Mouse (Mus musculus) limb, embryonic 10.5 days (tissue): ENCODE measurements around the gene Mrpl57. TPM values are rescaled to one million over a fixed set of nuclear protein-coding genes. Genes with fewer than 3 reads are reported as not detected.
"Not testable (repeated sequence)": the region's sequence is repeated elsewhere in the genome, so short reads cannot be mapped to it uniquely, and the experiment has no call there.

Experiments used
- DNase-seq: peaks from one replicate; pipeline ENCODE4 v3.0.0-alpha.2; 2017; ENCODE audit warnings: low spot score
- H3K27ac ChIP-seq: fragments of 300-500 bp; sonication (generic); 2 replicates; pipeline ENCODE4 v1.5.1; 2016; ENCODE audit warnings: mild to moderate bottlenecking
- H3K27me3 ChIP-seq: fragments of 300-500 bp; sonication (generic); 2 replicates; pipeline ENCODE4 v1.6.1; 2016; ENCODE audit warnings: low read depth, mild to moderate bottlenecking; ENCODE audit not compliant: poor library complexity, severe bottlenecking
- H3K36me3 ChIP-seq: fragments of 300-500 bp; sonication (generic); 2 replicates; pipeline ENCODE4 v1.6.1; 2016; ENCODE audit warnings: mild to moderate bottlenecking, moderate library complexity
- H3K4me1 ChIP-seq: fragments of 300-500 bp; sonication (generic); 2 replicates; pipeline ENCODE4 v1.6.1; 2016
- H3K4me3 ChIP-seq: fragments of 300-500 bp; sonication (generic); 2 replicates; pipeline ENCODE4 v1.5.1; 2016; ENCODE audit warnings: mild to moderate bottlenecking, moderate library complexity
- H3K9me3 ChIP-seq: fragments of 300-500 bp; sonication (generic); replicated peaks from 2 replicates; pipeline ENCODE4 v1.6.1; 2016; ENCODE audit warnings: mild to moderate bottlenecking
- WGBS: fragments of 180-500 bp; shearing (Covaris S2); methylation state at CpG from one replicate; pipeline ENCODE4 v1.1.7; 2016; 5-methylcytosine and 5-hydroxymethylcytosine counted together
- polyA plus RNA-seq: library from polyadenylated mRNA; unstranded; fragments of >200 nt; fragmentation: Nextera tagmentation; extraction: Ambion mirVana; gene quantifications from 2 replicates; pipeline ENCODE4 v1.2.1, GENCODE M21; 2016

The Mrpl57 gene
- polyA plus RNA-seq, 1 experiment from 2014 or later: 143 TPM

GRCm38 (mm10) chr14:57827284-57827683, 1.2 kb downstream of the Mrpl57 start:
- Histone ChIP-seq H3K4me3 (peak overlapping the region; percentile 84), H3K9me3 (no peaks in the 10 kb centered on the region), H3K27me3 (no peaks in the 10 kb centered on the region), H3K27ac (0 out of 2 replicates have a peak overlapping the region, but pooled peaks have one; percentile 97), H3K4me1 (peaks cover 22% of the 10 kb centered on the region), H3K36me3 (peaks cover 32% of the 10 kb centered on the region)
- DNase-seq: no peak
- 84% methylated on average over 1 of the region's 1 CpGs for WGBS

DNA sequence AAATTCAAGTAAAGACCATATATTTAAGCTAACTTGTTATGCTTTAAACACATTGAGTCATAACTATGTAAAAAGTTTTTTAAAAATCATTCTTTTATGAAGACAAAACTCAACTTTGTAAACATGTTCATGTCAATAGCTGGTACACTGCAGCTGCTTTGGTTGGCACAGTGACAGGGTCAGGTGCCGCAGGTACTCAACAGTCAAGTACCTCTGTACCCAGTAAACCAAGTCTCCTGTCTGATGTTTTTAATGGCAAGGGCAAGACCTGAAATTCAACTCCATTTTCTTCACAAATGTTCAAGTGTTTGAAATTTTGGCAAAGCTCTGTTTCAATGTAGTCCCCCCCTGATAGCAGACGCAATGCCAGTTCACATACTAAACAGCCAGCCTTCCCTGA, 7.5 kb downstream of the Mrpl57 start:
- Histone ChIP-seq H3K36me3 (peaks cover 62% of the 10 kb centered on the region), H3K27me3 (no peaks in the 10 kb centered on the region), H3K27ac (no peak overlapping the region), H3K9me3 (no peaks in the 10 kb centered on the region), H3K4me3 (no peak overlapping the region), H3K4me1 (no peaks in the 10 kb centered on the region)
- WGBS: 95% methylated on average over 2 of the region's 2 CpGs
- no peak for DNase-seq

- no peak overlapping the region for H3K4me3 ChIP-seq
- 92% methylated on average over 10 of the region's 10 CpGs for WGBS
- no peak for DNase-seq
- no peak overlapping the region for H3K27ac ChIP-seq
- peaks cover 67% of the 10 kb centered on the region for H3K36me3 ChIP-seq
- no peaks in the 10 kb centered on the region for H3K4me1 ChIP-seq
- no peaks in the 10 kb centered on the region for H3K27me3 ChIP-seq
- H3K9me3 ChIP-seq: no peaks in the 10 kb centered on the region
Observed at GRCm38 (mm10) chr14:57835157-57835556, 9.1 kb downstream of the Mrpl57 start.

DNA sequence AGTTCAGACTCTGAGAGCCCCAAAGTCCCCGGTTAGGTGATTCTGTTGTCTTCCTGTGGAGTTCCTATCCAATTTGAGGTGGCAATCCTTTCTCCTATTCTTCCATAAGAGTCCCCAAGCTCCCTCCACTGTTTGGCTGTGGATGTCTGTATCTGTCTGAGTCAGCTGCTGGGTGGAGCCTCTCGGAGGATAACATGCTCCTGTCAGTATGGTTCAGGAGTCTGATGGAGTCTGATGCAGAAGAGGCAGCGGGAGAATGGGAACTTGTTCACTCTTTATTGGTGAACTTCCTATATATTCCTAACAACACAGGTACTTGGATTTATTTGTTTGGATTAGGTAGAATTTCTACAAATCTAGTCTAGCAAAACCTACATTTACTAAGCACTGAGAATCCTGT, 18.5 kb downstream of the Mrpl57 start:
- WGBS: 90% methylated on average over 3 of the region's 3 CpGs
- Histone ChIP-seq H3K9me3 (no peaks in the 10 kb centered on the region), H3K4me3 (no peak overlapping the region), H3K36me3 (peaks cover 80% of the 10 kb centered on the region), H3K27me3 (no peaks in the 10 kb centered on the region), H3K4me1 (no peaks in the 10 kb centered on the region), H3K27ac (no peak overlapping the region)
- DNase-seq: no peak

DNA sequence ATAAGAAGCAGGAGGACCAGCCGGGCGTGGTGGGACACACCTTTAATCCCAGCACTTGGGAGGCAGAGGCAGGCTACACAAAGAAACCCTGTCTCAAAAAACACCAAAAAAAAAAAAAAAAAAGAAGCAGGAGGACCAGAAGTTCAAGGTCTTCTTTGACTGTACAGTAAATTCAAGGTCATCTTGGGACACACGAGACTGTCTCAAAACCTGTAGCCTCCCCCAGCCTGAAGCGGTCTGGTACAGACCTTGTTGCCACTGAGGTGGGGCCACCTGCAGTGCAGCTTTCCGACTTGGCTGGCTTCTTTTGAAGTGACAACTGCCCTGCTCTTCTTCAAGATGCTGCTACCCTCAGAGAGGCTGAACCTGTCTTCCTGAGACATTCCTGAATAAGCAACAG, 22.0 kb downstream of the Mrpl57 start:
- WGBS: 84% methylated on average over 5 of the region's 5 CpGs
- not testable (repeated sequence) for H3K9me3 ChIP-seq, DNase-seq, H3K27ac ChIP-seq, H3K27me3 ChIP-seq, H3K4me3 ChIP-seq, H3K4me1 ChIP-seq
- peaks cover 66% of the 10 kb centered on the region for H3K36me3 ChIP-seq

DNA sequence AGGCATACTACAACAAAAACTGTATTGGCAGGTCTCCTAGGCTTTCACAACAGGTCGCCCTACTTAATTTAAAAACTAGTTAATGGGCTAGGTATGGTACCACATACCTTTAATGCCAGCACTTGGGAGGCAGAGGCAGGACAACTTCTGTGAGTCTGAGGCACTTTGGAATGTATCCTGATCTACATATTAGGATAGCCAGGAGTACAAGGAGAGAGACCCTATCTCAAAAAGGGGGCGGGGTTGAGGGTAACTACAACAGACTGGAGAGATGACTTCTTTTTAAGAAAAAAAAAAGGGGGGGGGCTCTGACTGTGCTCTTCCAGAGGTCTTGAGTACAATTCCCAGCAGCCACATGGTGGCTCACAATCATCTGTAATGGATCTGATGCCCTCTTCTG, 22.6 kb downstream of the Mrpl57 start:
- Histone ChIP-seq H3K9me3 (no peaks in the 10 kb centered on the region), H3K36me3 (peaks cover 70% of the 10 kb centered on the region), H3K4me3 (no peak overlapping the region), H3K27ac (no peak overlapping the region), H3K4me1 (no peaks in the 10 kb centered on the region), H3K27me3 (no peaks in the 10 kb centered on the region)
- no peak for DNase-seq
- WGBS: 99% methylated on average over 2 of the region's 2 CpGs

DNA sequence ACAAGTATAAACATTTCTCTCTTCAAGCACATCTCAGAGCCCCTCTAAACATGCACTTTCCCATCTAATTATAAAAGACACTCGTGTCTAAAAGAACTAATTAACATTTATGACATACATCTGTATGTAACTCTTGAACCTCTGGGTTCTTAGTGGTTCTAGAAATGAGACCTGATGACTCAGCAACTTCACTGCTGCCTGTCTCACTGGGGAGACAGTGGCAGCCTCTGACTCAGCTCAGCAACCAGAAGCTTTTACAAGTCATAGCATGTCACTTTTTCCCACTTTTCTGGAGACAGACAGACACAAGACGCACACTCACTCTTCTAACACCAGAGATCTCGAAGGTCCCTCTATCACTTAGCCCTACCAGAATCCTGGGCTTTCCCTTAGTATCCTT, 24.3 kb downstream of the Mrpl57 start:
- WGBS: 91% methylated on average over 3 of the region's 3 CpGs
- no peaks in the 10 kb centered on the region for H3K9me3 ChIP-seq
- H3K36me3 ChIP-seq: peaks cover 56% of the 10 kb centered on the region

GRCm38 (mm10) chr14:57852961-57853360, 26.9 kb downstream of the Mrpl57 start:
- Histone ChIP-seq H3K27ac (no peak overlapping the region), H3K36me3 (peaks cover 57% of the 10 kb centered on the region), H3K27me3 (no peaks in the 10 kb centered on the region), H3K4me1 (no peaks in the 10 kb centered on the region), H3K4me3 (no peak overlapping the region), H3K9me3 (no peaks in the 10 kb centered on the region)
- 93% methylated on average over 2 of the region's 2 CpGs for WGBS
- DNase-seq: no peak

More for the DNA sequence above, 24.3 kb downstream of the Mrpl57 start:
- Histone ChIP-seq H3K27ac (no peak overlapping the region), H3K4me1 (no peaks in the 10 kb centered on the region), H3K4me3 (no peak overlapping the region), H3K27me3 (no peaks in the 10 kb centered on the region)
- no peak for DNase-seq

DNA sequence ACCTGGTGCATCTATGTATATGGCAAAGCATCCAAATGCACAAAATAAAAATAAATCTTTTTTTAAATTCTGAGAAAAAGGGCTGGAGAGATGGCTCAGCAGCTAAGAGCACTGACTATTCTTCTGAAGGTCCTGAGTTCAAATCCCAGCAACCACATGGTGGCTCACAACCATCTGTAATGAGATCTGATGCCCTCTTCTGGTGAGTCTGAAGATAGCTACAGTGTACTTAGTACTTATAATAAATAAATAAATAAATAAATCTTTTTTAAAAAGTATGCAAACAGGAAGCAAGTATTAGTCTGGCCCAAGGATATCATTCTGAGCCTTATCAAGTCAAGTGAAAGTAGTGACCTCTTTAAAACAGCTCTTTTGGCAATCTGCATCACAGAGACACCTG, 30.0 kb downstream of the Mrpl57 start:
- H3K36me3 ChIP-seq: peaks cover 62% of the 10 kb centered on the region
- H3K27me3 ChIP-seq: not testable (repeated sequence)

GRCm38 (mm10) chr14:57858601-57859000, 32.6 kb downstream of the Mrpl57 start:
- Histone ChIP-seq H3K4me1 (no peaks in the 10 kb centered on the region), H3K9me3 (no peaks in the 10 kb centered on the region), H3K27ac (no peak overlapping the region), H3K27me3 (no peaks in the 10 kb centered on the region), H3K36me3 (peaks cover 69% of the 10 kb centered on the region), H3K4me3 (no peak overlapping the region)
- 94% methylated on average over 2 of the region's 2 CpGs for WGBS
- DNase-seq: no peak

More for the DNA sequence above, 30.0 kb downstream of the Mrpl57 start:
- H3K9me3 ChIP-seq, H3K4me1 ChIP-seq, DNase-seq, H3K27ac ChIP-seq, H3K4me3 ChIP-seq: not testable (repeated sequence)

DNA sequence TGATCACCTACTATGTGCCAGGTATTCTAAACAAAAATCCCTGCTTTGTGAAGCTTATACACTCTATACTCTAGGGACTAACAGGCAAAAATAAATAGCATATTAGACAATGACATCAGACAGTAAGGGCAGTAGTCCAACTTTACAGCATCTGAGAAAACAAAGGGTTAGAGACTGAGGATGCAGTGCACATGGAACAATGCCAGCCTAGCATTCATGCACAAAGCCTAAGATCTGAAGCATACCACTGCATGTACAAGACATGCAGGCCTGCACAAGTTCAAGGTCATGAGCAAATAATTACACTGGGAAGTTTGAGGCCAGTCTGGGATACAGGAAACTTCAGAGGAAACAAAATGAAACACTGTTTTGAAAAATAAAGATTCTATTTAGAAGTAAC, 33.5 kb downstream of the Mrpl57 start:
- no peak for DNase-seq
- no peaks in the 10 kb centered on the region for H3K9me3 ChIP-seq
- H3K4me1 ChIP-seq: no peaks in the 10 kb centered on the region
- H3K27ac ChIP-seq: no peak overlapping the region
- H3K4me3 ChIP-seq: no peak overlapping the region
- H3K36me3 ChIP-seq: peaks cover 78% of the 10 kb centered on the region
- no peaks in the 10 kb centered on the region for H3K27me3 ChIP-seq

- 92% methylated on average over 4 of the region's 4 CpGs for WGBS
- H3K27ac ChIP-seq: no peak overlapping the region
- H3K36me3 ChIP-seq: peaks cover 82% of the 10 kb centered on the region
- DNase-seq: no peak
- no peaks in the 10 kb centered on the region for H3K9me3 ChIP-seq
- no peaks in the 10 kb centered on the region for H3K27me3 ChIP-seq
- H3K4me3 ChIP-seq: no peak overlapping the region
- no peaks in the 10 kb centered on the region for H3K4me1 ChIP-seq
Observed at GRCm38 (mm10) chr14:57861987-57862412, 36.0 kb downstream of the Mrpl57 start.

DNA sequence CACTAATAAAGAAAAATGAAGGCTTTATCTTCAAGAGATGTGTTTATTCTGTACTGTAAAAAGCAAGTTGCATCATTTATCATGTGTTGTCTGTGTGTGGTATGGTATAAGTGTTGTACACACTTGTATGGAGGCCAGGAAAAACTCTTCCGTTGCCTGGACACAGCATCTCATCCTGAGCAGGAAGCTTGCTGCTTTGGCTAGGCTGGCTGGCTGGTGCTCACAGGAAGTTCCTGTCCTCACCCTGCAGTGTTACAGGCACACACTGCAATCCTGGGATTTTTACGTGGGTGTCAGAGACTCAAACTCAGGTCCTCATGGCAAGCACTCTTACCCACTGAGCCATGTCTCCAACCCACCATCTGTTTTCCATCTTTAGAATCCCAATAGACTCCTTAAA, 37.1 kb downstream of the Mrpl57 start:
- 72% methylated on average over 2 of the region's 2 CpGs for WGBS
- Histone ChIP-seq H3K27me3 (no peaks in the 10 kb centered on the region), H3K36me3 (peaks cover 79% of the 10 kb centered on the region), H3K9me3 (no peaks in the 10 kb centered on the region), H3K4me1 (no peaks in the 10 kb centered on the region), H3K4me3 (no peak overlapping the region), H3K27ac (no peak overlapping the region)
- no peak for DNase-seq

- H3K4me3 ChIP-seq: no peak overlapping the region
- no peak for DNase-seq
- no peaks in the 10 kb centered on the region for H3K4me1 ChIP-seq
- no peaks in the 10 kb centered on the region for H3K9me3 ChIP-seq
- H3K27me3 ChIP-seq: no peaks in the 10 kb centered on the region
- 95% methylated on average over 3 of the region's 3 CpGs for WGBS
- no peak overlapping the region for H3K27ac ChIP-seq
- peaks cover 79% of the 10 kb centered on the region for H3K36me3 ChIP-seq
Observed at GRCm38 (mm10) chr14:57865256-57865655, 39.2 kb downstream of the Mrpl57 start.
